ENCODE assay signal across 23 mouse cellular contexts in the genomic region with DNA sequence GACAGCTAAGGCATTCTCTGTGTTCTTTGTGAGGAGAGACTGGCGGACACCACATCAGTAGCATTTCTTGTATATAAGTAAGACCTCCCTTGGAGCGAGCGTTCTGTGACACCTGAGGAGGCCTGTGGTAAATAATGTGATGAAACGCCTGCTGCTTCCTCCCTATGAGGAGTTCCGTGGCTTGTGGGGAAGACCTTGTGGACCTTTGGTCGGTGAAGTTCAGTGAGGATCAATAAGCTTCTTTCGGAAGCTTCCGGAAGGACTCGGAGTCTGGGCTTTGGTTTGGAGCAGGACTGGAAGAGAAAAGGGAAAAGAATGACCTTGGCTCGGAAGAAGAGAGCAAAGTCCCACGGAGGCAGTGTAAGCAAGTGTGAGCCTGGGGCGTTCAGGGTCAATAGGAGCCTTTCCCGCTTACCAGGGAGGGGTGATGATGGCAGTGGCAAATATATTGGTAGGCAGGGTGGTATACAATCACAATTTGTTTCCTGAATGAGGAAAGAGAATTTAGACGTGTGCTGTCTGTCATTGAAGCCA.
"Had no signal": no experiment of that assay in that cellular context is flagged by ENCODE, and none has a peak within 500 bp of the region (broad histone marks: within the 10 kb centered on the region; RNA-seq: fewer than 3 reads in every experiment).

No protein-coding gene starts in this region.

- H3K27me3 ChIP-seq: limb, embryonic 12.5 days; limb, embryonic 15.5 days; lung, embryonic 15.5 days; megakaryocyte, embryonic 14.5 days; midbrain, embryonic 13.5 days; neural tube, embryonic 13.5 days; stomach, embryonic 15.5 days had no signal

- ATAC-seq: hindbrain, postnatal 0 days; inflammation-experienced regulatory T-cells, adult 6 months; intestine, embryonic 16.5 days; midbrain, embryonic 13.5 days; midbrain, embryonic 16.5 days had no signal

- H3K36me3 ChIP-seq: limb, embryonic 12.5 days; limb, embryonic 15.5 days; lung, embryonic 15.5 days; midbrain, embryonic 10.5 days; midbrain, embryonic 13.5 days; neural tube, embryonic 13.5 days; stomach, embryonic 15.5 days had no signal

- H3K4me3 ChIP-seq: limb, embryonic 12.5 days; limb, embryonic 15.5 days; lung, embryonic 15.5 days; megakaryocyte, embryonic 14.5 days; midbrain, embryonic 10.5 days; midbrain, embryonic 13.5 days; myocyte; neural tube, embryonic 13.5 days; stomach, embryonic 15.5 days had no signal

- H3K4me2 ChIP-seq: limb, embryonic 12.5 days; limb, embryonic 15.5 days; lung, embryonic 15.5 days; midbrain, embryonic 13.5 days; neural tube, embryonic 13.5 days; stomach, embryonic 15.5 days had no signal

- H3K9me3 ChIP-seq: limb, embryonic 12.5 days; limb, embryonic 15.5 days; lung, embryonic 15.5 days; megakaryocyte, embryonic 14.5 days; midbrain, embryonic 10.5 days; midbrain, embryonic 13.5 days; neural tube, embryonic 13.5 days; stomach, embryonic 15.5 days had no signal

- H3K27ac ChIP-seq: hindbrain, postnatal 0 days; kidney, postnatal 0 days; limb, embryonic 12.5 days; limb, embryonic 15.5 days; liver, embryonic 14.5 days; lung, embryonic 15.5 days; midbrain, embryonic 10.5 days; midbrain, embryonic 13.5 days; neural tube, embryonic 13.5 days; stomach, embryonic 15.5 days had no signal

- H3K9ac ChIP-seq: limb, embryonic 12.5 days; limb, embryonic 15.5 days; liver, embryonic 14.5 days; lung, embryonic 15.5 days; midbrain, embryonic 13.5 days; neural tube, embryonic 13.5 days; stomach, embryonic 15.5 days had no signal

- DNase-seq: left cerebral cortex, postnatal 4 days; lung, adult 18-20 months; lung, postnatal 10 days; lung, postnatal 36 days; retina, postnatal 1 day; right cerebral cortex, postnatal 25 days; spleen, adult 18-20 months; thymus, postnatal 25 days had no signal

- H3K4me1 ChIP-seq: limb, embryonic 12.5 days; limb, embryonic 15.5 days; lung, embryonic 15.5 days; midbrain, embryonic 10.5 days; midbrain, embryonic 13.5 days; neural tube, embryonic 13.5 days; stomach, embryonic 15.5 days had no signal
